Mouse (Mus musculus): ENCODE results near the gene Ccn2. TPM values are rescaled to one million over a fixed set of nuclear protein-coding genes. Genes with fewer than 3 reads are reported as not detected.

Ccn2 gene
- 1 to 10 TPM; 7.8 to 9.8 TPM for total RNA-seq (2021)
- long read RNA-seq, transcript Ccn2-201 (5 exons, 2,398 nt) = major isoform, 6 of 10 reads
- long read RNA-seq, partial matches to known transcripts = 3 of 10 reads
- long read RNA-seq, other reads (novel, unspliced or antisense) = 0 of 10 reads

GRCm38 (mm10) chr10:24595250-24596002 lies at the start of gene Ccn2:
Gene Ccn2 (plus strand): TSS chr10:24595442.
- peak in 1 of 2 experiments; percentile 21 for DNase-seq (ENCODE audit: low spot score in 2 of 2)

GRCm38 (mm10) chr10:24552870-24553269 lies 42.4 kb upstream of the Ccn2 start:
- no peak for DNase-seq (ENCODE audit: low spot score in 2 of 2)

GRCm38 (mm10) chr10:24554091-24554490 lies 41.2 kb upstream of the Ccn2 start:
- no peak for DNase-seq (ENCODE audit: low spot score in 2 of 2)

GRCm38 (mm10) chr10:24558366-24558765 lies 36.9 kb upstream of the Ccn2 start:
- no peak for DNase-seq (ENCODE audit: low spot score in 2 of 2)

- DNase-seq (ENCODE audit: low spot score in 2 of 2) = no peak
These were observed 25.4 kb upstream of the Ccn2 start for GRCm38 (mm10) chr10:24569691-24570420.

- DNase-seq (ENCODE audit: low spot score in 2 of 2) = no peak
These were observed 22.9 kb upstream of the Ccn2 start for GRCm38 (mm10) chr10:24572044-24572960.

GRCm38 (mm10) chr10:24573484-24573883 lies 21.8 kb upstream of the Ccn2 start:
- no peak for DNase-seq (ENCODE audit: low spot score in 2 of 2)

GRCm38 (mm10) chr10:24581076-24581475 lies 14.2 kb upstream of the Ccn2 start:
- no peak for DNase-seq (ENCODE audit: low spot score in 2 of 2)

- DNase-seq (ENCODE audit: low spot score in 2 of 2) = no peak
These were observed 6.4 kb upstream of the Ccn2 start for GRCm38 (mm10) chr10:24588824-24589223.

- no peak for DNase-seq (ENCODE audit: low spot score in 2 of 2)
These were observed 6.0 kb upstream of the Ccn2 start for GRCm38 (mm10) chr10:24589238-24589637.

GRCm38 (mm10) chr10:24590546-24590945 lies 4.7 kb upstream of the Ccn2 start:
- DNase-seq (ENCODE audit: low spot score in 2 of 2) = no peak

- DNase-seq (ENCODE audit: low spot score in 2 of 2) = peak; percentile 52 to 83
These were observed 4.1 kb upstream of the Ccn2 start for GRCm38 (mm10) chr10:24591136-24591535.

- DNase-seq (ENCODE audit: low spot score in 2 of 2) = no peak
These were observed 3.5 kb upstream of the Ccn2 start for GRCm38 (mm10) chr10:24591741-24592140.

GRCm38 (mm10) chr10:24592318-24592717 lies 2.9 kb upstream of the Ccn2 start:
- no peak for DNase-seq (ENCODE audit: low spot score in 2 of 2)

- DNase-seq (ENCODE audit: low spot score in 2 of 2) = no peak
These were observed 2.3 kb upstream of the Ccn2 start for GRCm38 (mm10) chr10:24592969-24593368.

GRCm38 (mm10) chr10:24593556-24593955 lies 1.7 kb upstream of the Ccn2 start:
- no peak for DNase-seq (ENCODE audit: low spot score in 2 of 2)

GRCm38 (mm10) chr10:24596003-24596868 lies 994 bp downstream of the Ccn2 start:
- no peak for DNase-seq (ENCODE audit: low spot score in 2 of 2)

- no peak for DNase-seq (ENCODE audit: low spot score in 2 of 2)
These were observed 1.7 kb downstream of the Ccn2 start for GRCm38 (mm10) chr10:24596869-24597339.

GRCm38 (mm10) chr10:24597789-24598188 lies 2.5 kb downstream of the Ccn2 start:
- DNase-seq (ENCODE audit: low spot score in 2 of 2) = no peak

GRCm38 (mm10) chr10:24598693-24599092 lies 3.5 kb downstream of the Ccn2 start:
- no peak for DNase-seq (ENCODE audit: low spot score in 2 of 2)

All from layer of hippocampus, adult 18-20 months (tissue).